Mouse (Mus musculus) MEL (cell line): ENCODE results near the gene Aip.
"Not testable (repeated sequence)": the region's sequence is repeated elsewhere in the genome, so short reads cannot be mapped to it uniquely, and the experiment has no call there.

ENCODE experiments used
- CTCF ChIP-seq, 3 experiments: IDR thresholded peaks in 2 of 3; conservative IDR thresholded peaks in 1 of 3; 2 replicates each; pipeline ENCODE4 v1.5.1; 2011 to 2012; ENCODE audit warnings: low read length in 3 of 3, low read depth in 2 of 3, mild to moderate bottlenecking in 2 of 3, improper control_type of control experiment in 1 of 3, inconsistent platforms in 1 of 3, mixed read lengths in 1 of 3, moderate library complexity in 1 of 3; ENCODE audit not compliant: control insufficient read depth in 1 of 3, insufficient read depth in 1 of 3, poor library complexity in 1 of 3, severe bottlenecking in 1 of 3
- ETS1 ChIP-seq: IDR thresholded peaks from 2 replicates; pipeline ENCODE4 v1.6.1; 2012; ENCODE audit warnings: low read depth, mild to moderate bottlenecking, inconsistent platforms, low read length, improper control_type of control experiment, moderate library complexity
- GATA1 ChIP-seq: IDR thresholded peaks from 2 replicates; pipeline ENCODE4 v1.6.1; 2011; ENCODE audit warnings: low read depth, low read length, improper control_type of control experiment
- JUND ChIP-seq: IDR thresholded peaks from 2 replicates; pipeline ENCODE4 v1.6.1; 2011; ENCODE audit warnings: low read depth, mild to moderate bottlenecking, improper control_type of control experiment, low read length
- KAT2A ChIP-seq: conservative IDR thresholded peaks from 2 replicates; pipeline ENCODE4 v1.6.1; 2012; ENCODE audit warnings: low read depth, low read length, improper control_type of control experiment, inconsistent platforms
- NRF1 ChIP-seq: IDR thresholded peaks from 2 replicates; pipeline ENCODE4 v1.6.1; 2014; ENCODE audit warnings: low read depth, mild to moderate bottlenecking, inconsistent platforms, low read length, improper control_type of control experiment, moderate library complexity; ENCODE audit not compliant: poor library complexity, insufficient read depth, severe bottlenecking
- POLR2A ChIP-seq, 2 experiments: IDR thresholded peaks; 2 replicates each; pipeline ENCODE4 v1.6.1; 2011 to 2012; ENCODE audit warnings: low read length in 2 of 2, mild to moderate bottlenecking in 2 of 2, control low read depth in 1 of 2, improper control_type of control experiment in 1 of 2, low read depth in 1 of 2, moderate library complexity in 1 of 2; ENCODE audit not compliant: control insufficient read depth in 1 of 2, insufficient read depth in 1 of 2, poor library complexity in 1 of 2
- POLR2AphosphoS2 ChIP-seq: IDR thresholded peaks from 2 replicates; pipeline ENCODE4 v1.6.1; 2011; ENCODE audit warnings: low read length, improper control_type of control experiment
- RAD21 ChIP-seq: IDR thresholded peaks from 2 replicates; pipeline ENCODE4 v1.6.1; 2011; ENCODE audit warnings: mild to moderate bottlenecking, low read depth, low read length, improper control_type of control experiment
- UBTF ChIP-seq: IDR thresholded peaks from 2 replicates; pipeline ENCODE4 v1.6.1; 2012; ENCODE audit warnings: low read depth, mild to moderate bottlenecking, inconsistent platforms, low read length, improper control_type of control experiment, moderate library complexity, borderline replicate concordance; ENCODE audit not compliant: insufficient read depth

DNA sequence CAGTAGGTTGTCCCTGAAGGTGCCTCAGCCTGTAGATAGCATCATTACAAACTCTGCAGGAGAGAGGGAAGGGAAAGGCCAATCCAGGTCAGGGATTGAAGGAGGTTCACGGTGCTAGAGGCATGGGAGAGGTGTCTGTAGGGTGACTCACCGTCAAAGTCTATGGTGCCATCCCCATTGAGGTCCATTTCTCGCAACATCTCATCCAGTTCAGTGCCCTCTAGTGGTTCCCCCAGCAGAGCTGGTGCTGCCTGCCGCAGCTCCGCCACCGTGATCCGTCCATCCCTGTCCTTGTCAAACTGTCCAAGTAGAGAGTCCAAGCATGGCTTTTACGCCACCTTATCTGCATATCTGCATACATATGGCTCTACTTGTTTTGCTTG lies 10.3 kb upstream of the Aip start:
- not testable (repeated sequence) for TF ChIP-seq NRF1; KAT2A; POLR2AphosphoS2; RAD21; ETS1; JUND; UBTF; POLR2A (IDR thresholded peaks at IDR 0.05; ENCODE audit: control insufficient read depth in 1 of 2, insufficient read depth in 1 of 2, low read depth in 1 of 2, low read length in 2 of 2, poor library complexity in 1 of 2); GATA1
- peak in 2 of 3 experiments; percentile 49 to 57; a peak in 4 of 6 replicates for TF ChIP-seq CTCF (IDR thresholded peaks at IDR 0.05 in 2 of 3, conservative IDR thresholded peaks at IDR 0.05 in 1 of 3; ENCODE audit: control insufficient read depth in 1 of 3, insufficient read depth in 1 of 3, low read depth in 2 of 3, low read length in 3 of 3, poor library complexity in 1 of 3, severe bottlenecking in 1 of 3)
